Mouse (Mus musculus) retina, embryonic 14.5 days (tissue): ENCODE results near the gene Cdx2.

ENCODE experiments used
- DNase-seq: peaks from one replicate; pipeline ENCODE4 v3.0.0-alpha.2; 2015; ENCODE audit warnings: low spot score

Gene Cdx2

DNA sequence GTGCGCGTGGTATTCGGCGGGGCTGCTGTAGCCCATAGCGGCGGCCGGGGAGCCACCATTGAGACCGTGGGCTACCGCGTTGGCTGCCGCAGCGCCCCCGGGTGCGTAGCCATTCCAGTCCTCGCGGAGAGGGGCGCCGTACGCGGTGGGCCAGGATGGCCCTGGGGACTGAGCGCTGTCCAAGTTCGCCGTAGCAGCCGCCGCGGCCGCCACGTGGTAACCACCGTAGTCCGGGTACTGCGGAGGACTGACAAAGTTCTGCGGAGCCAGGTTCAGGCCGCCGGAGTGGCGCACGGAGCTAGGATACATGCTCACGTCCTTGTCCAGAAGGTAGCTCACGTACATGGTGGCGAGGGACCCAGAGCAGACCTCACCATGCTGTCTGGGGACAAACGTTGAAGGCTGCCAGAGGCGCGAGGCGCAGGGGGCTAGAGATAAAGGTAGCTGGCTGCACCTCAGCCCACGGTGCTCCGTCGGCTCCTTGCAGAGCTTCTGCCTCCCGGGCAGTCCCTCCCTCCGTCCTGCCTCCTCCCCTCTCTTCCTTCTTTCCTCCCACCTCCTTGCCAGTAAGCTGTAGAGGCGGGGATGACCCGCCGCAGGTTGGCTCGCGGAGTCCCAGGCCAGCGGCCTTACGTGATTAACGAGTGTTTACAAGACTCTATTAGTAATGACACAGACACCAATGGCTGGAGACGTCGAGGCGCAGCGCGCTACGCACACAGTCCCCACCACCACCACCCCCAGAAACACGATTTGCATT, at the start of gene Cdx2:
Cdx2 (minus strand) TSS at position 633 of the 760 bp plus-strand sequence.
- DNase-seq, result no peak

DNA sequence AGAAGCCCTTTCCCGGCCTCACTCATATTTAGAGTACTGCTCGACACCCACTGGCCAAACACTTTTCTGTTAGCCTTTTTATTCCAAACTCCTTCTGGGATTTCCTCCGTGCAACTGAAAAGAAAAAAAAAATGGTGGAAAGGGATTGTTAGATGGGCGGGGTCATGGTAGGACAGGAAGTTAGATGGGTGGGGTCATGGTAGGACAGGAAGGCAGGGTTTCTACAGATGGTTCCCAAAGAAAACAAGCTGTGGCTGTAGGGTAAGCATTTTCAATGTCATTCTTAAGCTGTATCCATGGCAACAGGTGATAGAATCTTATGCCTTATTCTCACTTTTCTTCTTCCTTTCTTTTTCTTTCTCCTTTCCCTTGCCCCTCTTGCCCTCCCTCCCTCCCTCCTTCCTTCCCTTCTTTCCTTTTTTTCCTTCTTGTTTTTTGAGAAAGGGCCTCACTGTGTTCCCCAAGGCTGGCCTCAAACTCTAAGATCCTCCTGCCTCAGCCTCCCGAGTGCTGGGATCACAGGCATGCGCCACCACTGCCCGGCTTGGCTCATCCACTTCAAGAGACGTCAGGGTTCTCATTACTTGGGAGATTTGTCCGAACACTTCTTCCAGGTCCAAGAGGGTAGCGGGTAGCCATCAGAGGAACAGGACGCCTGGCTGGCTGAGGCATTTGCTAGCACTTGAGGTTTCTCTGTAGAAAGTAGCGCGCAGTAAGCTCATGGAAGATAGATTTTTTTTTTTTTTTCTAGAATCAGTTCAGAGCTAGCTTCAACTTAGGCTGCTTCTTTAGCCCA, 49.4 kb upstream of the Cdx2 start:
- no peak for DNase-seq

DNA sequence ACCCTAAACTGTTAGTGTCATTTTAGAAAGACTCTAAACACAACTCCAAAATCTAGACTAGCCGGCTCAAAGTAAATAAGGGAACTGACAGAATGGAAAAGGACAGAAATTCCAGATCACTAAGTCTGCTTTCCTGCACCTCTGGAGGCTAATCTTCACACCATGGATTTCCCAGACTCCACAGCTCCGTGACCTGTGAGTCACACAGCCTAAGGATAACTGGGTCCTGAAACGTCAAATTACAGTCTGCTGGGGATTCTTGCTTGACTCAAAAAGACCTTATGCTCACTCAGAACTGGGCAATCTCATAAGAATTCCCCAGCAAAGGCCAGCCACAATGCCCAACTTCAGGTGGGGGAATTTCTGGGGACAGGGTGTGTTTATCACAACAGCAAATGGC, 48.7 kb upstream of the Cdx2 start:
- DNase-seq, result no peak

DNA sequence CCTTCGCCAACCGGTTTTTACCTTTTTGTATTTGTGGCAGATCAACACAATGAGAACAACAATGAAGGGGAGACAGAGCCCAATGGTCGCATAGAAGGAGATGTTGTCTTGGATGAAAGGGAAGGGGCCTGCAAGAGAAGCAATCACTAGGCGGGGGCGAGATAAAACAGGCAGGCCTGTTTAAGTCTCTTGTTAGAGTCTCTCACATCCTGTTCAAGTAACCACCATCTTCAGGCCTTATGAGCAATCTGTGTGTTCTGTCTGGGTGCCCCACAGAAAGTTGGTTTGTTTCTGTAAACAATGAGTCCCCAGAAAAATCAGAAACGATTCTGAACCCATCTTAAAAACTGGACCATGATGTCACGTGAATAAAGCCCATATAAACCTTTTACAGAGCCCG, 47.9 kb upstream of the Cdx2 start:
- DNase-seq, result no peak

DNA sequence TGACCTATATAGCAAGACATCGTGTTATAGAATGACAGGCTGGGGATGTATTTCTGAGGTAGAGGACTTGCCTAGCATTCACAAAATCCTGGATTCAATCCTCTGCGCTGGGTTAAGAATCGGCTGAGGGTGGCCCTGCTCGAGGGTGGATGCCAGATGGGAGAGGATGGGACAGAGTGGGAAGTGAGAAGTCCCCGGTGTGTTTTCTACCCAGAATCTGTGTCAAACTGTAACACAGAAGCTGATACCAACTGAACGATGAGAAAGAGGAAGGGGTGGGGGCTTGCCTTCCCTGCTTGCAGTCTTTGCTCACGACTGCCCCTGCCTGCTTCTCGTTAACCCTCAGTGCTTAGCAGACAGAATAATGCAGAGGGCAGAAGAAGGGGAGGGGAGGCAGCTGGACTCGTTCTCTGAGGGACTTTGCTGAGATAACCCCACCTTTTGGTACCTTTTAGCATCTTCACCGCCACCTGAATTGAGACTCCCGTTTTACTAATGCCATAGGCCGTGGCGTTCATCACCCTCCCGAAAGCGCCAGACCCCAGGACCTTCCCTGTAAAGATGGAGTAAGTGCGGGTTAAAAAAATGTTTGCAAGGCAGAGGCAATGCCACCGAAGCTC, 47.2 kb upstream of the Cdx2 start:
- DNase-seq, result no peak

DNA sequence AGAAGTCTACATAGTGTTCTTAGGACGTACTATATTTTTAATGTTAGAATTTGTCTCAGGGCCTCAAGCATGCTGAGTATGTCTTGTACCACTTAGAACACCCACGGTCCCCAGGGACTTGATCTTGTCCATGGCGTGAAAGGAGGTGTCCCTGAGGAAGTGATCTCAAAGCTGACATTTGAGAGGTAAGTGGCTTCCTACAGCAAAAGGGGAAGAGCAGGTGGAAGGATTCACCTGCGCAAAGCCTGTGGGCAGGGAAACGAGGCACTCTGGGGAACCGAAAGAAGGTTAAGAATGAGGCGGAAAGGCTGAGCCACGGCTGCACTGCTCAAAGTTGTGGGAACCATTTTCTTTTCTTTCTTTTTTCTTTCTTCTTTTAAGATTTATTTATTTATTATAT, 44.9 kb upstream of the Cdx2 start:
- no peak for DNase-seq

DNA sequence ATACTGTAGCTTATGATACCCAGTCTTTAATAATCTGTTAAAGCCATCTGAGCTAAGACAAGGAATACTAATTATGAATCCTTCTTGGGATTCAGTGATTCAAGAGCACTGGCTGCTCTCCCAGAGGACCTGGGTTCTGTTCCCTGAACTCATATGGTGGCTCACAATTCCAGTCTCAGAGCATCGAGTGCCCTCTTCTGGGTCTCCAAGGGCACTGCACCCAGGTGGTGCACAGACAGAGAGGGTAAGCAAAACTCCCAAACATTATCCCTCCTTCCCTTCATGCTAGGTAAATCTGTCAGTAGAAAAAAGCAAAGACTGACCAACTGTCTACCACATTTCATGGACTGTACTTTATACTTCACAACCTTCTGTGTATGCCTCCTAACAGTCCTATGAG, 38.9 kb upstream of the Cdx2 start:
- no peak for DNase-seq

DNA sequence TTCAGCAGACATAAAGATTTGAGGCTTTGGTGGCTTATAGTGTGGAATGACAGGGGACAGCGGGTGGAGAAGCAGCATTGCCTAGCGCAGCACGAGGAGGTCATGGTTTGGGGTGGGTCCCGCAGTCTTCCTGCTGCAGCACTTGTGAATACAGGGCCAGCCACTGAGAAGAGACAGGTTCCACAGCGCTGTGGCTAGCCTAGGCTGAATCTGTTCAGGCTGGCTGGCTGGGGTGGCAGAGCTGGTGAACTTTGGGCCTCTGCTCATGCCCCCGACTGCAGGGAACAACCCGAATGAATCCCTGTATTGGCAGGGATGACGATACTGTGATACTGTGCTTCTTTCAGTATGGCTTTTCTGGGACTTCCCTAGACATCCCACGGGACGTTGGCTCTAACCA, 36.8 kb upstream of the Cdx2 start:
- no peak for DNase-seq

DNA sequence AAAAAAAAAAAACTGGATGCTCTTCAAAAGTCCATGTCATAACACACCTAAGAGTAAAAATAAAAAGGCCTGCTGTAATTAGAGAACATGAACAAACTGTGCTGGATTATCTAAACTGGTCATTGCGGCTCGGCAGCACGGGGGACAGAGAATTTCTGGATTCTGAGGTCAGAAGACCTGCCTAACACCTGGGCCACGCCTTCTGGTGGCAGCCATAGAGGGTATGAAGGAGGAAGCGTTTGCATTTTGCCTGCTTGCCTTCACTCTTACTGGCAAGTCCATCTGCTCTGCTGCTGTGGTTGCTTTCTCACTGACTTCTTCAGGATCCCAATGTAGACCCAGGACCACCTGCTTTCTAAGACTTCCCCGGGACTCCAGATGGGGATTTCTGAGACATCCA, 35.8 kb upstream of the Cdx2 start:
- DNase-seq, result no peak

DNA sequence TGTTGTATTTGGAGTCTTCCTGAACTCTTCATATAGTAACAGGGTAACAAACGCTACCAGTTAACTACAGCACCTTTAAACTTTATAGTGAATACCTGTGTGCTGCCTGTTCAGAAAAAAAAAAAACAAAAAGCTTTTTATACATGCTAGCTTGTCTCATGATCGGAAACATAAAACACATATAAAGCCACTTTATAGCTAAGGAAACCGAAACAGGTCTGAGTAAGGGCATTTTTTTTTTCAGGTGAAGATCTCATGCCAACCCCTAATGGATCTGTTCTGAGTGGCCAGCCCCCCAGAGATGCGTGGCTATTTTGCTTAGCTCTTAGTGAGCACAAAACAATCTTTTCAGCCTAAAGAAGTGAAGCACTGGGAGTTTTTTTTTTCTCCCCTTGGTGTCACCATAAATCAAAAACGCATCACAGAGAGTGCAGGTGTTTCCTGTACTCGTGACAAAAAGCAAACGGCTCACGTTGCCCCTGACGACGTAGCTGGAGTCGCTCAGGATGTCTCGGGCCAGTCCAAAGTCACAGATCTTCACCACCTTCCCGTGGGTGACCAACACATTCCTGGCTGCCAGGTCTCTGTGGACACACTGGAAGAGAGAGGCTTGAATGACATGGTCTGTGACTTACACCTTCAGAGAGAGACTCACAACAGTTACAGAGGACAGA, 33.8 kb upstream of the Cdx2 start:
- DNase-seq, result no peak

DNA sequence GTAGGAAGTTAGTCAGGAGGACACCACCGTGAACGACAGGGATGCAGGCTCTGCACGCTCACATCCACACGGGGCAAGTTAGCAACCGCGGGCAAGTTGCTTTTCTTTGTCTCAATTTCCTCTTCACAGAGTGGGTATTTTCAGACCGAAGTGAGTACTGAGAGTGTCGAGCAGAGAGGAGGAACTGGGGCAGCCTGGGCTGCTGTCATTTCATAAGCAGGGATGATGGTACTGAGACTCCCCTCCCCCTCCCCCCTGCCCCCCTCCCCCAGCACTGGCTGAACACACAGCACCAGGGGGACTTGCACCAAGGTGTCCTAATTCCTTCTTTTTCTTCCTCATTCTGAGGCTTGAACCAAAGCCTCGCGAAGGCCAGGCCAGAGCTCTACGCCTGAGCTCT, 32.5 kb upstream of the Cdx2 start:
- no peak for DNase-seq

DNA sequence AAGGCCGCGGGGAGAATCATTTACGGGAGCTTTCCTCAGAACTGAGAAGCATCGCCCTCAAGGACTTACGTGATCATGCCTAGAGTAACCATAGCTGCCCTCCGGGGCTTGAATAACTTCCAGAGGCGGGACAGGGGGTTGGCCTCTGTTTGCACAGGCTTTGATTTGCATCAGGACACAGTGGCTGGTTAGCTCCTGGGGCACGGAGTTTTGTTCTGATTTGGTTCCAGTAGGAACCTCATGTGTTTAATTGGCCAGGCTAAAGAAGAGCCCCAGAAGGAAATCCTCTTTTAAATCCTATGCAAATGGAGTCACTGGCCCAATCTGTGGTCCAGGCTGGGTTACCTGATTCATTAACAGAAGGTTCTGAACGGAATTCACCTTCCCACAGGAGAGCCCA, 31.9 kb upstream of the Cdx2 start:
- DNase-seq, result no peak

DNA sequence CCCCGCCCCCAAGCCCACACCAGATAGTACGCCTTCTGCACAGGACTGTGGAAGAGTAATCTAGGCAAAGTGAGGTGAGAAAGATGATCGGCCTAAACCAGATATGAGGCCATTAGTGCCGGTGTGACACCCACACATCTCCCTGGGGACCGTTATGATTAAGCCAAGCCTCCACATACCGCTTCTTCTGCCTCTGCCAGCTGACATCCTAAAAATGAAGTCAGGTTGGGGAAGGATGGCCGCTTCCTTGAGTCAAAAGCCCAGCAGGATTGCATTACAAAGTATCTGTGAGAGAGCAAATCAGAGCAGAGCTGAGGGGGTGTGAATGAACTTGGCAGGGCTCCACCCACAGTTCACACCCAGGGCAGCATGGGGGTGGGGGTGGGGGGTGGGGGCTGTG, 25.6 kb upstream of the Cdx2 start:
- no peak for DNase-seq

DNA sequence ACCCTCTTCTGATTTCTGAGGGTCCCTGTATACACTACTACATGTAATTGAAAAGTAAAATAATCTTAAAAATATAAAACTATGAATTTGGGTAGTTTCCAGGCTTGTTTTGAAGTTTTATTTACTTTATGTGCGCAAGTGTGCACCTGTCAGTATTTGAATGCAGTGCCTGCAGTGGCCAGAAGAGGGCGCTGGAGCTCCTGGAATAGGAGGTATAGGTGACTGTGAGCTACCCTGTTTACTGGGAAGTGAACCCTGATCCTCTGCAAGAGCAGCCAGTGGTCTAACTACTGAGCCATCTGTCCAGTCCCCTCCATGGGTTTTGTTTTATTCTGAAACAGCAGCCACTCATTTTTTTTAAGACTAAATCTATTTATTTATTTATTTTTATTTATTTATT, 24.5 kb upstream of the Cdx2 start:
- peak; percentile 64 for DNase-seq

DNA sequence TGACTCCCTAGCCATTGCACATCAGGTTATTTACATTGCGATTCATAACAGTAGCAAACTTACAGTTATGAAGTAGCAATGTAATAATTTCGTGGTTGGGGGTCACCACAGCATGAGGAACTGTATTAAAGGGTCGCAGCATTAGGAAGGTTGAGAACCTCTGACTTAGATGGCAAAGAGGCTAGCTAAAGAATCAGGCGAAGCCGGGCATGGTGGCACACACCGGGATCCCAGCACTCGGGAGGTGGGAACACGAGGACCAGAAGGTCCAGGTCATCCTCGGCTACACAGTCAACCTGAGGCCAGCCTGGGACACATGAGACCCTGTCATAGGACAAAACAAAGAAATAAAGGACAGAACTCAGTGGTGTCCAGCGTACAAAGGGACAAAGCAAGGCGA, 22.9 kb upstream of the Cdx2 start:
- no peak for DNase-seq

DNA sequence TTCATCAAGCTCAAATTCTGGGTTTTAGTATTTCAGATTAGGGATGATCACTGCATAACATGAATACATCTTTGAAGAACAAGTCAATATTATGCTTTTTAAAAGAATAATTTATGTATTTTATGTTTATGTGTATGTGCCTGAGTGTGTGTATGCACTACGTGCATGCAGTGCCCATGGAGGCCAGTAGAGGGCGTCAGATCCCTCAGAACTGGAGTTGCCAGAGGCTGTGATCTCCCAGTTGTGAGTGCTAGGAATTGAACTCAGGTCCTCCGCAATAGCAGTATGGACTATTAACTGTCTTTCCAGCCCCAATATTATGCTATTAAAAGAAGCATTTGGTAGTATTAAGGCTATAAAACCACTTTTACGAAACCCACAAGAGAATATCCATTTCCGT, 20.6 kb upstream of the Cdx2 start:
- DNase-seq, result no peak

DNA sequence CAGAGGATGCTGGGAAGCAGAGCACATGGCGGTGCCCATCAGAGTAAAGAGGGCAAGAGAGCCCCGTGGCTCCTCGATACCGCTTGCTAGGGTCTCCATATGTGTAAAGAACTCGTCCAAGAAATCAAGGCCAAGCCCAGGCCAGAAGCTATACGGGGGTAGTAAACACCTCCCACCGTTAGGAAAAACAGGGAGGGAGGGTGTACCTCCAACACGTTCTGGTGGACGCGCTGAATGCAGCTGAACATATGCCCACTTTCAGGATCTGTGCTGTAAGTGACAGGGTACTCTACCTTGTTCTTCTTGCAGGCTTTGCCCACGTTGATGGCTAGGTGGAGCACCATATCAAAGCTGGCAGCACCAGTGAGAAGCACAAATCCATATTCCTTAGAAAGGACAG, 18.9 kb upstream of the Cdx2 start:
- no peak for DNase-seq

DNA sequence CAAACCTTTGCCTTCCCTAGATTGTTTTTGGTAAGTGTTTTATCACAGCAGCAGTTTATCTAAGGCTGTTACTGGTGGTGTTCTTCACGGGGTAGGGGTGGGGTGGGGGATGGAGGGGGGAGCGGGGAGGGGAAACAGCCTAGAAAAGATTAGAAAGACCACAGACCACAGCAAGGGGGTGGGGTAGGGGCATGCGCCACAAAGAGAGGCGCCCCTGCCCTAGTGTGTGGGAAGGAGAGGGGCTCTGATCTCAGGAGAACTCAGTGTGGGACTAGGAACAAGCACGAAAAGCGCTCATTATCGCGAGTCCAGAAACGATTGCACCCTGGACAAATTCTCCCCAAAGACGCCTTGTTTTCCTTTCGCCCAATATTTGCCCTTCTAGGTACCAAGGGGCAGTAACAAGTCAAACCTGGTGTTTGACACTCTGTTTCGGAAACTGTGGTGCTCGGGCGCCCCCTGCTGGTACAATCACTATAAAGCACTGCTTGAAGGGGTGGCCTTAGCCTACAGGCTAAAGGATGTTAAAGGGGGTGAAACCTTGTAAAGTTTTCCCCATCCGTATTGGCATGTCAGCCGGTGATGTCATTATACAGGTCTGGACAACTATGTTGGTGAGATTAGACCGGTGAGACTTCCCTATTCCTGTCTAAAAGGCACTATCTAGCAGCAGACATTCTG, 16.3 kb upstream of the Cdx2 start:
- peak; percentile 86 for DNase-seq

DNA sequence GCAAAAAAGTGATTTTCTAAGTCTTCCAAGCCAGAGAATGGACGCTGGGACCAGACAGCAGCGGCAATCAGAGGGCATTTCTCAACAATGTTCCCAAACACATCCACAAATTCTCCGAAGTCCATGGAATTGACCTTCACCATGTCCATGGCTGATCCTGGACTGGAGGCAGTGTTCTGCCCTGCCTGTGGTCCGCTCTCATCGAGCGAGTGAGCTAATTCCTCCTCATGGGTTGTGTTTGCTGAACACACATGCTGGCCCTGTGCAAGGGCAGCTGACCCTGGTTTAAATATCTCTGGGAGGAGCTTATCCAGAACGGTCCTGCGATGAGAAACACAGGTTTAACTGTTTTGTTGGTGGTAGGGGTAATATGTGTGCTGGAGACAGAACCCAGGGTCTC, 15.1 kb upstream of the Cdx2 start, which contains the start of gene Urad:
Urad (minus strand) TSS at position 258 of the 400 bp plus-strand sequence.
- no peak for DNase-seq

DNA sequence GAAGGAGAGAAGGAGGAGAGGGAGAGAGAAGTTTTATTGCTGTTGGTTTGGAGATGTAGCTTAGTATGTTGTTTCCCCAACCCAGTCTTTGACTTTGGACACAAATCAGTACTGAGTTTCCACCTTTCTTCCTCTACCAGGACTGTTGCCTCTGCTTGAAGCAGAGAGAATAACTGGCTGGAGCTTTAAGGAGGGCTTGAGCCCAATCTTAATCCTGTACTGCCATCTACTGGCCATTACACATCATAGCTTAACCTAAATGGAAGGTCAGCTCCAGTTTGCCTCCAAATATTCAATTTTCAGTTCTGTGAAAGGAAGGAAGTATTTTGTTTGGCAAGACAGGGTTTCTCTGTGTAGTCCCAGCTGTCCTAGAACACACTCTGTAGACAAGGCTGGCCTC, 12.6 kb upstream of the Cdx2 start:
- peak; percentile 92 for DNase-seq

DNA sequence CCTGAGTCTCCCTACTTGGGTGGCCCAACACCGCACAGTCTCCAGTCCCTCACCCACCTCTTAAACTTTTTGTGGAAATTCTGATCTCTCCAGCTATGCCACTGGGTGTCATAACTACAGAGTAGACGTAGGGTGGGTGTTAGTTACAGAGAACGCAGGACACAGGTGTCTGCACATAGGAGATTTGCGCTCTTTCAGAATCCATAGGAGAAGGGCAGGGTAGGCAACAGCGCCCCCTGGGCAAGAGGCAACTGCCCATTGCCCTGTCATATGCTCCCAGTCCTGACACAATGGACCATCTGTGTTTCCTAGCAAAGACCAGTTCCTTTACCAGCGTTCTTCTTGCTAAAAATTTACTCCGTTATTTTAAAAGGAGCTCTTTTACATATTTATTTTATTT, 10.9 kb upstream of the Cdx2 start:
- peak; percentile 36 for DNase-seq

DNA sequence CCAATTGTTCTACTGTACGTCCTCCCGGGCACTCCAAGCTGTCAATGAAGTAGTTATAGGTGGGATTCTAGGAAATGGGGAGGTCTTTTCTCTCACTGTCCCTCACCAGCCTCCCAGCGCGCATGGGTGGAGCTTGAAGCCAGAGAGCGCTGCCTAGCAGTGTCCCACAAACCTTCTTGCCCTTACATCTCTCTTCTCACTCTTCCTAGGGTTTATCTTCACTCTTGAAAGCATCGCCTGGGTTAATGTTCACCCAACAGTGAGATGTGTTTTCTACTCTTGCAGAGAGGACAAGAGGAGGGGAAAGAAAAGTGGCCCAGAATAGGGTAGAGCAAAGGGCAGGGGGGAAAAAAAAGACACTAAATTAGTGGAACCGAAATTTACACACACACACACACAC, 10.3 kb upstream of the Cdx2 start:
- no peak for DNase-seq
